Mouse (Mus musculus) fibroblast of lung, adult 2 months (primary cell): ENCODE results near the gene Myh9.

ENCODE experiments used
- DNase-seq: peaks from one replicate; pipeline ENCODE4 v3.0.0-alpha.2; 2011; ENCODE audit warnings: low read depth

The Myh9 gene

DNA sequence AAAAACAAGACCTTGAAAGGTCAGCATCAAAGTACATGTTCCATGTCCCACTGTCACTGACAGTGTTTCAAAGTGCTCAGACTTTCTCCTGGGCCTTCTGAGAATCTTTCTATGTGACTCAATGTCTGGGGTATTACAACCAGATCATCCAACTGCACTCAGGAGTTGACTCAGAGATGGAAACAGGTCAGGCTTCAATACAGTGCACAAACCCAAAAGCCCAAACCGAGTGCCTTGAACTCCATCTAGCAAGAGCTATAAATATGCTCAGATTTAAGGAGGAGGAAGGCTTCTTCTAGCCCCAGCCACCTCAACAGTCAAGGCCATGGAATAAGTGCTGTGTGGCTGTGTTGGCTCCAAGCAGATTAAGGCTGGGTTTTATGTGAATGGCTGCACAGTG lies 56.2 kb downstream of the Myh9 start:
- DNase-seq: no peak

DNA sequence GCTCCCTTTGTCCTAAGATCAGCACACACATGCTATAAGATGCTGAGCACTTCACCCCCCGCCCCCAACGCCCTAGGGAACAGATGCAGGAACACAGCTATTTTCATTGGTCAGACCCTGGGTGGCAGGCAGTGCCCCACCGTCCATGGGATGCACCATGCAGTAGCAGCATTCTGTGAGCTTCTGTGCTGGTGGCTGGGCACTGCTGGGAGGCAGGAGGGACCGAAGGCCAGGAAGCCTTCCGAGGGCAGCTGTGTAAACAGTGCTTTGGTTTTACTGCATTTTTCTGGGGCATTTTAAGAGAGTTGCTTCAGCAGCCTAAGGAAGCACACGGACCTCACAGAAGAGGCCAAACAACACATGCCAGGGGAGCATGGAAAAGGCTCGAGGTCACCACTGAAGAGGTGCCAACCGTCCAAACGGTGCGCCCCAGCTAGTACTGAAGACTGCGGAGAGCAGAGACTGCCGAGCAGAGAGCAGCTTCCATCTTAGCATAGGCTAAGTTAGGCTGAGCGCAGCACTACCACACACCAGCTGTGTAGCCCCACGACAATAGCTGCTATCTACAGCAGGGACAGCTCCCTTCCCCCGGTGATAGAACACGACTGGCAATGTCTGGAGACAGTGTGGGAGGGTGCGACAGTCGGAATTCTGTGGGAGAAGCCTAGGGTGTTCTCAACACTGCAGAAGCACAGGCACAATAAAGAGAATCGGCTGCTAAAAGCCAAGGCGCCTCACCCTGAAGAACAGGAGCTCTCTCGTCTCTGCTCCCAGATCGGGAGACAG lies 57.7 kb downstream of the Myh9 start:
- no peak for DNase-seq

GRCm38 (mm10) chr15:77782449-77783014 lies 59.4 kb downstream of the Myh9 start:
- no peak for DNase-seq

DNA sequence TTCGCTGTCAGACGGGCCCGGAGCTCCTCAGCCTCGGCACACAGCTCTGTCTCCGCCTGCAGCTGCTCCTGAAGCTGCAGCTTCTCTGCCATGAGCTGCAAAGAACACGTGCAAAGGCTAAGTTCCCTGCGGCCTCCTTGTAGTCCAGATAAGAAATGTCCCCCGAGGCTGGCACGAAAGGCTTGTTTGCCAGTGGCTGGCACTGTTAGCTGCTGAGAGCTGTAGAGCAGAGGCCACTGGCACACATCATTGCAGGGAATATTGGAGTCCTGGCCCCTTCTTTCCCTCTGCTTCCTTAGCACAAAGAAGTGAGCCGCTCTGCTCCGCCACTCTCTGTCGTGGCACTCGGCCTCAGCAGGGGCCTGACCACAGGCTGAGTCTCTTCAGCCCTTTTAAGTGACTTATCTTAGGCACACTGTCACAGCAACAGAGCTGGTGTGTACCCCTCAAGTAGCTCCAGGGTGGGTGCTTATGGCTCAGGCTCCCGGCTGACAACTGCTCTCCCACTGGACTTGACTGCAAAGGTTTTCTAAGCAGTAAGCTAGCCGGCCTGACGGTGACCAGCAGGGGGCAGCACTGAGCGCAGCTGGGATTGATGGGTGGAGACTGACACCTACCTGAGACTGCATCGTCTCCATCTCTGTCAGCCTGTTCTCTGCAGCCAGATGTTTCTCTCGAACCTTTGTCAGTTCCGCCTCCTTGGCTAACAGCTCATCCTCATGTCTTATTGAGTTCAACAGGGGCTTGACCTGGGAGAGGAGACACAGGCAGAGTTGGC lies 66.6 kb downstream of the Myh9 start:
- DNase-seq: no peak

DNA sequence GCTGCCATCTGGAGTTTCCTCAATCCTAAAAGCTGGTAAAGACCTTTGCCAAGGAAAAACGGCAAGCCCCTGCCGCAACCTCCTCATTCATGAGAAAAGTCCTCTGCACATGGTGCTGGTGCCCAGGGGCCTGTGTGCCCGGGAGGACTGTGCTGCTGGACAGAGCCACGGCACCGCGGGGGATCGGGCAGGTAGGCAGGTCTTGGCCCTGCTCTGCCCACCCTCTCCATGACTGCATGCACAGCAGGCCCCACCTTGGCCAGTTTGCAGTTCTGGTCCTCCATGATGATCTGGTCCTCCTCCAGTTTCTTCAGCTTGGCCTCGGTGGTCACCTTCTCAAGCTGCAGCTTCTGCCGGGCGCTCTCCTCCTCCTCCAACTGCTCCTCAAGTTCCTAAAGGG lies 67.7 kb downstream of the Myh9 start:
- no peak for DNase-seq

GRCm38 (mm10) chr15:77773099-77773915 lies 68.7 kb downstream of the Myh9 start:
- DNase-seq: no peak

DNA sequence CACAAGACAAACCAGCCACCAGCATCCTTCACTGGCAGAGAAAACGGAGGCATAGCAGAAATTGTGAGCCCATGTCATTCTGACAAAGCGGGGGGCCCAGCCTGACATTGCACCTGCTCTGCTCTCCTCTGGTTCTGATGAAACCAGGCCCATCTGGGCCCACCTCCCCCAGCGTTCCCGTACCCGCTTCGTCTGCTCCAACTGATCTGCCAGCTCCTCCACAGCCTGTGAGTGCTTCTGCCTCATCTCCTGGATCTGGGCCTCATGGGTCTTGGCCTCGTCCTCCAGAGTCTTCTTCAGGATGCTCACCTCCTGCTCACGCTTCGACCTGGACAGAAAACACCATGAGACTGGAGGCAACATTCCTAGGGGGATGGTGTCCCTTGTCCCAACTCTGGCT lies 71.0 kb downstream of the Myh9 start:
- no peak for DNase-seq

- DNase-seq: no peak
These were observed 71.6 kb downstream of the Myh9 start for GRCm38 (mm10) chr15:77770341-77770740.

DNA sequence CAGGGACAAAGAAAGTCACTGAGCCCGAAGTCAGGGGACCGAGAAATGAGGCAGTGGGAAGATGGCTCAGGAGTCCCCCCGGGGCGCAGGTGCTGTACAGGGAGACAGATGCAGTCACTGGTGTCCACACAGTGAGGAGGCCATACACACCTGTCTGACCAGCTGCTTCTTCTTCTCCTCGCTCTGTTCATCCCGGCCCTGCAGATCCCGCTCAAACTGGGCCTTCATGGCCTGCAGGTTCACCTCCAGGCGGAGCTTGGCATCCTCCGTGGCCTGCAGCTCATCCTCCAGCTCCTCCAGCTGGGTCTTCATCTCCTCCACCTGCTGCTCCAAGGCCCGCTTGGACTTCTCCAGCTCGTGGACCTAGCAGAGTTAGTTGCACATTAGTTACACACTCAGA lies 75.0 kb downstream of the Myh9 start:
- DNase-seq: no peak

DNA sequence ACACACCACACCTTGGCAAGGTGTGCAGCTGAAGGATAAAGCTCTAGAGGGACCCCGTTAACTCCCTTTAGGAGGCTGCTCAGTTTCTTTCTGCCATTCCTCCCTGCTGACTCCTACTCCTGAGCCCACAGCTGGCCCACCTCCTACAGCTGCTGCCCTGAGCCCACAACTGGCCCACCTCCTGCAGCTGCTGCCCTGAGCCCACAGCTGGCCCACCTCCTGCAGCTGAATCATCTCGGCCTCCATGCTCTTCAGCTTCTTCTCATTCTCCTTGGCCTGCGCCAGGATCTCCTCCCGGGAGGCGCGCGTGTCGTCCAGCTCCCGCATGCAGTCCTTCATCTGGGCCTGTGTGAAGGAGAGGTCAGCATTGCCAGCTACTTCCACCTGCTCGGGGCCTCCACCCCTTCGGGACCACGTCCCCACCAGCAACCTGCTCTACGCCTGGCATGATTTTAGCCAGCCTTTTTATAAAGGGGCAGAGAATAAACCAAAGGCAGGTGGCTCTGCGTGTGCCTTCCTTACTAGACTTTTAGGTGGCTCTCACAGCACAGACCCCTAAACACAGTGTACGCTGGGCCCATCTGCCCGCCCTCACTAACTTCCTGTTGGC lies 76.4 kb downstream of the Myh9 start:
- no peak for DNase-seq

GRCm38 (mm10) chr15:77764391-77765006 lies 77.5 kb downstream of the Myh9 start:
- no peak for DNase-seq

GRCm38 (mm10) chr15:77763702-77764101 lies 78.3 kb downstream of the Myh9 start:
- no peak for DNase-seq

DNA sequence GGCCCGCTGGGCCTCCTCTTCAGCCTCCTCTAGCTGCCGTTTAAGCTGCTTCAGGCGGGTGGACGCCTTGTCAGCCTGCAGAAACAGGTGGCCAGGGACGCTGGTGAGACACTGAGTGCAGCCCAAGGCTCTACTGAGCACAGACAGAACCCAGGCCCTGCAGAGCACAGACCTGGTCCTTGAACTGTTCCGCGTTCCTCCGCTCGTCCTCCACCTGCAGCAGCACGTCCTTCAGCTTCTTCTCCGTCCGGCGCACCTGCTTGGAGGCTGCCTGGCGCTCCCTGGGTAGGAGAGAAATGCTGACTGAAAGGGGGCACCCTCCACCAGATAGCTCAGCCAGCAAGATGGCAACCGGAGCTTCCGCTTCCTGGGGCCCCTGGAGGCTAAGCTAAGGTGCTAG lies 78.9 kb downstream of the Myh9 start:
- DNase-seq: no peak

DNA sequence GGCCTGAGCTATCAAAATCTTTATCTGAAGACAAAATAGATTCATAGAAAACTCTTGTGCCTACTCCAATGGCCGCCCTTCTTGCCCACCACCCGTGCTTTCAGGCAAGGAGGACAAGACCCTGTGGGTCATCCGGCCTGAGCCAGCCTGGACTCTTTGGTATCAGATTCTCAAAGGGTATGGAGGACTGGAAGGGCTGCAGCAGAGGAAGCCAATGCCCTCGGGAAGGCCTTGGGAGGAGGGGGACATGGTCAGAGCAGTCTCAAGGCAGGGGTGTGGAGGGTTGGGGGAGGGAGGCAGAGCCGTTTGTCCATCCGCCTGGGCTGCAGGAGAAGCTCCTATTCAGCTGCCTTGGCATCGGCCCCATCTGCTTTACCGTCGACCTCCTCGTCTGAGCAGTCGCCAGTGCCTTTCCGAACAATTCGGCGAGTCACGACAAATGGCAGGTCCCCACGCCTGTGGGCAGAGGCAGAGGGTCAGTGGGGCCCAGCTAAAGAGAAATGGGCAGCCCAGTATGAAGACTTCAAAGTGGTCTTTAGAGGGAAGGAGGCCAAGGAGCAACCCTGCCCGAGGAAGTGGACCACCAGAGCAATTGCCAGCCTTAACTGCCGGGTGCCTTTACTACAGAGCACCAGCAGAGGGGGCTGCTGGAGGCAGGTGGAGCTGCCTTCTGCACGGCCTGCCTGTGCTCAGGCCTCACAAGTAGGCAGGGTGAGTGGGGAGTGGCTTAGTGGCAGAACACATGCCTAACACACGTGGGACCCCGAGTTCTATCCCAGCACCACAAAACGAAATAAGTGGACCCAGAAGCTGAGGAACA lies 80.2 kb downstream of the Myh9 start:
- DNase-seq: no peak

DNA sequence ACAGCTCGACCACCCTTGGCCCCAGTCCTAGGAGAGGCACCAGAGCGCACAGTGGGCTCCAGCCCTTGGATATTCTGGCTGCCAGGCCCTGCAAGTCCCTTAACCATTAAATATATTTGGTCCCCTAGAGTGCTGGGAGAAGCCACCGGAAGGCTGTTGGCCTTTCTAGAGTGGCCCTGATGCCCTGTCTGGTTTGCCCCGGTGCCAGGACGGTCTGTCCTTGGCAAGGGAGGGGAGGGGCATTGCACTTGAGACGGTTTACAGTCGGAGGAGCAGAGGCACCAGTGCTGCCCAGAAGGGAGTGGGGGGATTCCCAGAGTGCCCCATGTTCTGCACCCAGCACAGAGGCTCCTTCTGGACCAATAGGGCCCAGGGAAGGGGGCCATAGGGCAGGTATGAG lies 80.9 kb downstream of the Myh9 start:
- no peak for DNase-seq

- DNase-seq: no peak
These were observed 81.9 kb downstream of the Myh9 start for GRCm38 (mm10) chr15:77760037-77760436.

DNA sequence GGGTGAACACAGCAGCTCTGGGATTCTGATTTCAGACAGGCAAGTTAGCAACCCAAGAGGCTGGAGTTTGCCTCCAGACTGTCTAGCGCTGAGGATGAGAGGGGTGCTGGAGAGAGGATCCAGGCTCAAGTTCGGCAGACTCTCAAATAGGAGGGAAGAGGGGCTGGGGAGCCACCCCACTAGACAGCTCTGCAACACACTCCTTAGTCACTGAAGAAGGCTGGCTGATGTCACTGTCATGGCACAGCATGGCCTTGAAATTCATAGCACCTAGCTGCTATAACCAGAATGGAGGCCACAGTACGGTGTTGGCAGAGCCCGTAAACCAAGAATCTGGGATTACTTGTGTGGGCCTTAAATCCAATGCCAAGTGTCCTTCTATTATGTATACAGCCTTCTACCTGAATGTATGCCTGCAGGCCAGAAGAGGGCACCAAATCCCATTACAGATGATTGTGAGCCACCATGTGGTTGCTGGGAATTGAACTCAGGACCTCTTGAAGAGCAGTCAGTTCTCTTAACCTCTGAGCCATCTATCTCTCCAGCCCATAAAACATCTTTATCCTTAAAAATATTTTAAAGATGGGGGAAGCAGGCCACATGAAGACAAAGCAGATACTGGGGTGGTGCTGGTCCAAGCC lies 84.3 kb downstream of the Myh9 start:
- DNase-seq: no peak

DNA sequence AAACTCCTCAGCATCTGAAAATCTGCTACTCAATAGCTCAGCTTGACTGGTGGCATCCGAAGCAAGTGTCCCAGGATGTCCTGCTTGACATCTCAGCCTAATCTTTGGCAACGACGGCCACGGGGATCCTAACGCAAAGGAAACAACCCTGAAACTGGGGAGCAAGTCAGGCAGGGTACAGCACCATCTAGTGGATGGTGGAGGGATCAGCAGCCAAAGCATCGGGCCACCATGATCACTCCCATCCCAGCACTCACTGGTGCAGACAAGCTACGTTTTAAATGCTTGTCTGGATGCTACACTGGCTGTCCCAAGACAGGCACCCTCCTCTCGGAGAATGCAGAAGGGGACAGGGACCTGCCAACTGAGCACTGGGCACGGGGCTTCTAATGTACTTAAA lies 85.1 kb downstream of the Myh9 start, which contains the start of gene Apol8:
Gene Apol8 (minus strand): TSS at position 156 of the 400 bp plus-strand sequence.
- DNase-seq: no peak

GRCm38 (mm10) chr15:77756081-77756480 lies 85.9 kb downstream of the Myh9 start:
- DNase-seq: no peak

GRCm38 (mm10) chr15:77755132-77755531 lies 86.8 kb downstream of the Myh9 start:
- DNase-seq: no peak
